In the genomic region with DNA sequence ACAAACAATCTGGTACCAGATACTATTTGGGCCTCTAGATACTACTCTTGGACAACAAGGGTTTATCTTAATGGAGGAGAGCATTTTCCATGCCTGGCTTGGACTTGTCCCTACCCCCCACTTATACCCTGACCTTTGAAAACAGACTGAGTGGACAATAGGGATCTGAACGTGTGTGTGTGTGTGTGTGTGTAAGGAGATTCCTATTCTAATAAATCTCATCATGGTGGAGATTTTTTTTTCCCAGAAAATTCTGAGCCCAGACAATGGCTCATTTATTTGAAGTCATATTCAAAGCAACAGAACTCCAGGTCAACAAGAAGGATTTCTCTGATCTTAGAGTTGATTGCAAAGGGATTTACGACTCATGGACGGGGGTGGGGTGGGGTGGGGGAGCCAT, we compare ENCODE assay signal across 20 mouse cellular contexts. TPM values are rescaled to one million over a fixed set of nuclear protein-coding genes. Genes with fewer than 3 reads are reported as not detected.
DNase-seq lines count a peak whose midpoint lies in the region; ATAC-seq and TF ChIP-seq lines count a peak whose summit lies in the region.
"Had no signal": no experiment of that assay in that cellular context is flagged by ENCODE, and none has a peak within 500 bp of the region (broad histone marks: within the 10 kb centered on the region; RNA-seq: fewer than 3 reads in every experiment).

No protein-coding gene starts in this region.

- no peak for TF ChIP-seq EP300 in heart, postnatal 0 days (IDR thresholded peaks at IDR 0.05; ENCODE audit: low read depth)

- no peak overlapping the region for H3K9ac ChIP-seq in heart, postnatal 0 days (replicated peaks; ENCODE audit: low read depth, low read length)
- H3K9ac ChIP-seq in liver, embryonic 11.5 days (ENCODE audit: low read depth, low read length), result no peak overlapping the region
- H3K9ac ChIP-seq in liver, embryonic 12.5 days, result no peak overlapping the region
- H3K9ac ChIP-seq in midbrain, embryonic 14.5 days (replicated peaks; ENCODE audit: low read length), result no peak overlapping the region
- H3K9ac ChIP-seq: embryonic facial prominence, embryonic 15.5 days; hindbrain, embryonic 13.5 days; limb, embryonic 13.5 days; midbrain, embryonic 12.5 days; neural tube, embryonic 12.5 days had no signal

- H3K4me3 ChIP-seq in heart, postnatal 0 days (ENCODE audit: low read depth, low read length), result no peak overlapping the region
- no peak overlapping the region for H3K4me3 ChIP-seq in liver, embryonic 11.5 days (ENCODE audit: low read depth, low read length)
- no peak overlapping the region for H3K4me3 ChIP-seq in liver, embryonic 12.5 days
- H3K4me3 ChIP-seq in midbrain, embryonic 14.5 days (replicated peaks; ENCODE audit: low read depth, low read length), result no peak overlapping the region
- H3K4me3 ChIP-seq: embryonic facial prominence, embryonic 15.5 days; hindbrain, embryonic 13.5 days; limb, embryonic 13.5 days; midbrain, embryonic 12.5 days; neural tube, embryonic 12.5 days had no signal

- no peak for DNase-seq in heart, postnatal 0 days (ENCODE audit: low spot score)
- DNase-seq in heart, adult 18-20 months, result no peak
- no peak for DNase-seq in liver, embryonic 11.5 days (ENCODE audit: low spot score)
- no peak for DNase-seq in liver
- DNase-seq in lung, postnatal 10 days, result peak; percentile 49
- DNase-seq in midbrain, embryonic 14.5 days, result no peak
- DNase-seq: cerebellum, adult 11-12 months; cerebellum, postnatal 25 days; gastrocnemius, postnatal 36 days; right cerebral cortex, postnatal 4 days; thymus, postnatal 36 days had no signal

- no peak for TF ChIP-seq CTCF in heart, postnatal 0 days (IDR thresholded peaks at IDR 0.05; ENCODE audit: low read depth)

- 66% methylated on average over 3 of the region's 3 CpGs for WGBS in heart, postnatal 0 days
- 29% methylated on average over 3 of the region's 3 CpGs for WGBS in liver, embryonic 11.5 days
- WGBS in liver, embryonic 12.5 days (ENCODE audit: insufficient replicate concordance), result 37% methylated on average over 3 of the region's 3 CpGs
- WGBS in midbrain, embryonic 14.5 days, result 76% methylated on average over 3 of the region's 3 CpGs

- no peaks in the 10 kb centered on the region for H3K27me3 ChIP-seq in heart, postnatal 0 days (ENCODE audit: control insufficient read depth, insufficient read depth, low read length)
- no peaks in the 10 kb centered on the region for H3K27me3 ChIP-seq in liver, embryonic 11.5 days (replicated peaks; ENCODE audit: control insufficient read depth, insufficient read depth, low read length)
- H3K27me3 ChIP-seq in liver, embryonic 12.5 days (replicated peaks), result no peaks in the 10 kb centered on the region
- H3K27me3 ChIP-seq in midbrain, embryonic 14.5 days (ENCODE audit: control insufficient read depth, insufficient read depth, low read length), result no peaks in the 10 kb centered on the region
- H3K27me3 ChIP-seq: embryonic facial prominence, embryonic 15.5 days; hindbrain, embryonic 13.5 days; midbrain, embryonic 12.5 days; neural tube, embryonic 12.5 days had no signal

- 0 out of 2 replicates have a peak overlapping the region, but pooled peaks have one; percentile 1 for H3K27ac ChIP-seq in heart, postnatal 0 days (ENCODE audit: low read depth)
- peak overlapping the region; percentile 51 for H3K27ac ChIP-seq in liver, embryonic 11.5 days (ENCODE audit: low read depth, low read length)
- peak overlapping the region; percentile 76 for H3K27ac ChIP-seq in liver, embryonic 12.5 days
- no peak overlapping the region for H3K27ac ChIP-seq in midbrain, embryonic 14.5 days (replicated peaks; ENCODE audit: low read depth, low read length)
- H3K27ac ChIP-seq: embryonic facial prominence, embryonic 15.5 days; hindbrain, embryonic 13.5 days; limb, embryonic 13.5 days; midbrain, embryonic 12.5 days; neural tube, embryonic 12.5 days had no signal

- no peaks in the 10 kb centered on the region for H3K36me3 ChIP-seq in heart, postnatal 0 days (replicated peaks; ENCODE audit: control insufficient read depth, insufficient read depth, low read length)
- H3K36me3 ChIP-seq in liver, embryonic 11.5 days (ENCODE audit: control insufficient read depth, insufficient read depth, low read length), result no peaks in the 10 kb centered on the region
- H3K36me3 ChIP-seq in liver, embryonic 12.5 days, result no peaks in the 10 kb centered on the region
- H3K36me3 ChIP-seq in midbrain, embryonic 14.5 days (ENCODE audit: control insufficient read depth, insufficient read depth, low read length), result no peaks in the 10 kb centered on the region
- H3K36me3 ChIP-seq: embryonic facial prominence, embryonic 15.5 days; hindbrain, embryonic 13.5 days; limb, embryonic 13.5 days; midbrain, embryonic 12.5 days; neural tube, embryonic 12.5 days had no signal

- ATAC-seq in heart, postnatal 0 days (ENCODE audit: insufficient read depth, low read depth), result no peak
- no peak for ATAC-seq in liver, embryonic 11.5 days (replicated peaks; ENCODE audit: low FRiP score)
- ATAC-seq in liver, embryonic 12.5 days, result no peak
- ATAC-seq in midbrain, embryonic 14.5 days (ENCODE audit: low FRiP score, low TSS enrichment), result no peak
- no peak for ATAC-seq in megakaryocyte progenitor cell, adult 5-6 weeks (replicated peaks; ENCODE audit: poor library complexity)
- ATAC-seq: forebrain, embryonic 16.5 days; inflammation-experienced regulatory T-cells, adult 6 months had no signal

- no peaks in the 10 kb centered on the region for H3K9me3 ChIP-seq in heart, postnatal 0 days (replicated peaks; ENCODE audit: control insufficient read depth, low read length)
- no peaks in the 10 kb centered on the region for H3K9me3 ChIP-seq in liver, embryonic 11.5 days (ENCODE audit: control insufficient read depth, low read length)
- H3K9me3 ChIP-seq in liver, embryonic 12.5 days (replicated peaks), result no peaks in the 10 kb centered on the region
- H3K9me3 ChIP-seq in midbrain, embryonic 14.5 days (ENCODE audit: control insufficient read depth, low read length), result no peaks in the 10 kb centered on the region
- H3K9me3 ChIP-seq: embryonic facial prominence, embryonic 15.5 days; hindbrain, embryonic 13.5 days; limb, embryonic 13.5 days; midbrain, embryonic 12.5 days; neural tube, embryonic 12.5 days had no signal

- H3K4me1 ChIP-seq in heart, postnatal 0 days (ENCODE audit: control insufficient read depth, insufficient read depth), result peaks cover 25% of the 10 kb centered on the region
- peaks cover 27% of the 10 kb centered on the region for H3K4me1 ChIP-seq in liver, embryonic 11.5 days (replicated peaks; ENCODE audit: control insufficient read depth, insufficient read depth, low read length)
- peaks cover 37% of the 10 kb centered on the region for H3K4me1 ChIP-seq in liver, embryonic 12.5 days
- H3K4me1 ChIP-seq in midbrain, embryonic 14.5 days (ENCODE audit: control insufficient read depth, insufficient read depth, low read length), result 0 out of 2 replicates have a peak, but pooled peaks cover 9% of the 10 kb centered on the region

- H3K4me2 ChIP-seq in heart, postnatal 0 days (ENCODE audit: low read depth, low read length), result no peak overlapping the region
- H3K4me2 ChIP-seq in liver, embryonic 11.5 days, result peak overlapping the region; percentile 28; the same call in 1 of the 2 replicates
- peak overlapping the region; percentile 27; the same call in 1 of the 2 replicates for H3K4me2 ChIP-seq in liver, embryonic 12.5 days
- no peak overlapping the region for H3K4me2 ChIP-seq in midbrain, embryonic 14.5 days (ENCODE audit: low read length)
- H3K4me2 ChIP-seq: embryonic facial prominence, embryonic 15.5 days; hindbrain, embryonic 13.5 days; limb, embryonic 13.5 days; midbrain, embryonic 12.5 days; neural tube, embryonic 12.5 days had no signal

RNA-seq across cellular contexts. Expression of a gene that starts 59.2 kb away (rescaled TPM):
- total RNA-seq in heart, postnatal 0 days (2014; rRNA removed; ENCODE audit: low replicate concordance), result 33.8 and 48.5 TPM in 2 replicates
- polyA plus RNA-seq in heart, postnatal 0 days (2015; fragmentation: Nextera tagmentation; extraction: Ambion mirVana), result 8.0 and 10.0 TPM in 2 replicates
- 10 to 100 TPM; 10.9 to 11.5 TPM for total RNA-seq in heart, adult 18-20 months (2021)
- polyA plus RNA-seq in liver, embryonic 11.5 days (2014; fragmentation: Nextera tagmentation; extraction: Ambion mirVana), result 3.4 and 3.8 TPM in 2 replicates
- polyA plus RNA-seq in liver, embryonic 12.5 days (2016; fragmentation: Nextera tagmentation; extraction: Ambion mirVana), result 3.1 and 3.7 TPM in 2 replicates
- 1.1 and 4.8 TPM in 2 replicates for polyA plus RNA-seq in midbrain, embryonic 14.5 days (2014; fragmentation: Nextera tagmentation; extraction: Ambion mirVana)
- 2.4 and 2.7 TPM in 2 replicates for total RNA-seq in megakaryocyte progenitor cell, adult 5-6 weeks (2015)
- 3.0 and 7.4 TPM in 2 replicates for total RNA-seq in megakaryocyte progenitor cell, adult 5-6 weeks (2017)

Comparison
In these comparisons a context has a peak if more than half of its experiments do, and no peak if none do; other contexts are left out.
1. H3K4me2 ChIP-seq: peak in liver, embryonic 11.5 days (single experiment) and liver, embryonic 12.5 days (single experiment); none in heart, postnatal 0 days (single experiment) and midbrain, embryonic 14.5 days (single experiment).